Mouse (Mus musculus): ENCODE results near the gene Rpusd2.

Rpusd2 gene

GRCm38 (mm10) chr2:119032191-119032590 is 2.4 kb upstream of the Rpusd2 start:
- DNase-seq (ENCODE audit: low read depth), result no peak

- DNase-seq (ENCODE audit: low read depth), result no peak
These were observed 781 bp downstream of the Rpusd2 start for GRCm38 (mm10) chr2:119035397-119035745.

GRCm38 (mm10) chr2:119040882-119041281 is 6.3 kb downstream of the Rpusd2 start:
- peak; percentile 64 for DNase-seq (ENCODE audit: low read depth)

- no peak for DNase-seq (ENCODE audit: low read depth)
These were observed 10.6 kb downstream of the Rpusd2 start for GRCm38 (mm10) chr2:119045163-119045562.

GRCm38 (mm10) chr2:119046649-119047611 is 12.3 kb downstream of the Rpusd2 start, which contains the start of gene Knl1:
Gene Knl1, plus strand, starts transcription at chr2:119047119.
- DNase-seq (ENCODE audit: low read depth), result peak; percentile 99

- no peak for DNase-seq (ENCODE audit: low read depth)
These were observed 13.3 kb downstream of the Rpusd2 start for GRCm38 (mm10) chr2:119047849-119048248.

GRCm38 (mm10) chr2:119050132-119050650 is 15.6 kb downstream of the Rpusd2 start:
- no peak for DNase-seq (ENCODE audit: low read depth)

GRCm38 (mm10) chr2:119060139-119060538 is 25.5 kb downstream of the Rpusd2 start:
- no peak for DNase-seq (ENCODE audit: low read depth)

GRCm38 (mm10) chr2:119072397-119072796 is 37.8 kb downstream of the Rpusd2 start:
- no peak for DNase-seq (ENCODE audit: low read depth)

GRCm38 (mm10) chr2:119086156-119086555 is 51.6 kb downstream of the Rpusd2 start:
- no peak for DNase-seq (ENCODE audit: low read depth)

Data from naive thymus-derived CD4-positive, alpha-beta T cell, adult 2 months (primary cell).